Mouse (Mus musculus) megakaryocyte, embryonic 14.5 days (primary cell): ENCODE data around the gene Myog.

Experiments used
- FLI1 ChIP-seq: IDR thresholded peaks from 2 replicates; pipeline ENCODE4 v1.6.1; 2012; ENCODE audit warnings: low read length, inconsistent platforms, mixed read lengths
- GATA1 ChIP-seq: IDR thresholded peaks from 3 replicates; pipeline ENCODE4 v1.6.1; 2012; ENCODE audit warnings: mixed read lengths, low read length, inconsistent platforms, borderline replicate concordance

GRCm38 (mm10) chr1:134290300-134290699 lies 511 bp downstream of the Myog start:
- no peak for TF ChIP-seq GATA1
- no peak for TF ChIP-seq FLI1
